Mouse (Mus musculus) G1E (cell line): ENCODE results near the gene Rap1b.

ENCODE experiments used
- CTCF ChIP-seq: IDR thresholded peaks from 2 replicates; pipeline ENCODE4 v1.5.1; 2012; ENCODE audit warnings: low read depth, low read length, inconsistent platforms, mixed read lengths
- GATA2 ChIP-seq: IDR thresholded peaks from 2 replicates; pipeline ENCODE4 v1.6.1; 2012; ENCODE audit warnings: low read depth, low read length, inconsistent platforms, borderline replicate concordance

- TF ChIP-seq CTCF: no peak
- no peak for TF ChIP-seq GATA2
Measured at GRCm38 (mm10) chr10:117783786-117784420, 61.9 kb downstream of the Rap1b start.
